Mouse (Mus musculus) kidney, adult 2 months (tissue): ENCODE measurements around the gene Rbpjl.

Experiments
- CTCF ChIP-seq: fragments of 200-500 bp; conservative IDR thresholded peaks from 2 replicates; pipeline ENCODE4 v1.5.1; 2011; ENCODE audit warnings: low read depth, mild to moderate bottlenecking, control low read depth, low read length, moderate library complexity, mixed read lengths; ENCODE audit not compliant: insufficient read depth, insufficient read length
- POLR2A ChIP-seq: fragments of 200-500 bp; IDR thresholded peaks from one replicate; pipeline ENCODE4 v1.6.1; 2011; ENCODE audit warnings: low read depth, low read length, control low read depth

DNA sequence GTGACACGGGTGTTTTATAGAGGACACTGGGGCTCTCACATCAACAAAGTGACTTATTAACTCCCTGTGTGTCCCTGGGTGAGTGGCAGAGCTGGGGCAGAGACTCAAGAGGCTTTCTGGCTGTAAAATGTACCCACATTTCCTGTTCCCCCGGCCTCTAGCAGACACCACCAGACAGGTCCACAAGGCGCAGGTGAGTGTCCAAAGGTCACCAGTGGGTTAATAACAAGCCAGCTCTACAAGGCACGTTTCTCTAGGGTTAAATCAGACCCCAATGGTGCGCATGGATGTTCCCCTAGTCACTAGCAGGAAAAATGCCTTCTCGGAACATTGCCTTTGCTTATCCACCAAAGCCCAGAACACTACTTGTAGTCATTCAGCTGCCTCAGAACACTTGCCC, 34.8 kb downstream of the Rbpjl start:
- no peak for TF ChIP-seq CTCF
- TF ChIP-seq POLR2A = no peak
